Mouse (Mus musculus) heart, postnatal 0 days (tissue): Measurements from ENCODE around the gene Lhb. TPM values are rescaled to one million over a fixed set of nuclear protein-coding genes. Genes with fewer than 3 reads are reported as not detected.

Source experiments
- ATAC-seq: fragments of 200-750 bp; cut with Nextera tagmentation; 2 replicates; pipeline ENCODE4 v1.8.0; 2017; ENCODE audit warnings: low read depth, moderate number of reproducible peaks, moderate library complexity; ENCODE audit not compliant: insufficient read depth
- DNase-seq: peaks from one replicate; pipeline ENCODE4 v3.0.0-alpha.2; 2016; ENCODE audit warnings: low spot score
- H3K27ac ChIP-seq: fragments of 300-500 bp; sonication (generic); 2 replicates; pipeline ENCODE4 v1.5.1; 2014; ENCODE audit warnings: low read depth, mild to moderate bottlenecking
- H3K27me3 ChIP-seq: fragments of 300-500 bp; sonication (generic); 2 replicates; pipeline ENCODE4 v1.6.1; 2014; ENCODE audit warnings: low read length, mixed read lengths; ENCODE audit not compliant: control insufficient read depth, insufficient read depth
- H3K36me3 ChIP-seq: fragments of 300-500 bp; sonication (generic); replicated peaks from 2 replicates; pipeline ENCODE4 v1.6.1; 2014; ENCODE audit warnings: low read length, mixed read lengths; ENCODE audit not compliant: control insufficient read depth, insufficient read depth
- H3K4me1 ChIP-seq: fragments of 300-500 bp; sonication (generic); 2 replicates; pipeline ENCODE4 v1.6.1; 2014; ENCODE audit warnings: antibody characterized with exemption; ENCODE audit not compliant: control insufficient read depth, insufficient read depth
- H3K4me2 ChIP-seq: fragments of 300-500 bp; sonication (generic); 2 replicates; pipeline ENCODE4 v1.6.1; 2014; ENCODE audit warnings: low read depth, mild to moderate bottlenecking, low read length, moderate library complexity
- H3K4me3 ChIP-seq: fragments of 300-500 bp; sonication (generic); 2 replicates; pipeline ENCODE4 v1.5.1; 2014; ENCODE audit warnings: low read depth, low read length
- H3K9ac ChIP-seq: fragments of 300-500 bp; sonication (generic); replicated peaks from 2 replicates; pipeline ENCODE4 v1.6.1; 2014; ENCODE audit warnings: low read depth, low read length, mixed read lengths
- H3K9me3 ChIP-seq: fragments of 300-500 bp; sonication (generic); replicated peaks from 2 replicates; pipeline ENCODE4 v1.6.1; 2016; ENCODE audit warnings: low read length; ENCODE audit not compliant: control insufficient read depth
- CTCF ChIP-seq: IDR thresholded peaks from 2 replicates; pipeline ENCODE4 v1.5.1; 2016; ENCODE audit warnings: antibody characterized with exemption, control low read depth, low read depth
- EP300 ChIP-seq: IDR thresholded peaks from 2 replicates; pipeline ENCODE4 v1.6.1; 2016; ENCODE audit warnings: antibody characterized with exemption, low read depth
- WGBS: fragments of 180-500 bp; shearing (Covaris S2); extraction: QIAGEN DNeasy Blood & Tissue Kit; methylation state at CpG from one replicate; pipeline ENCODE4 v1.1.7; 2014; 5-methylcytosine and 5-hydroxymethylcytosine counted together
- polyA plus RNA-seq: library from polyadenylated mRNA; unstranded; fragments of >200 nt; fragmentation: Nextera tagmentation; extraction: Ambion mirVana; gene quantifications from 2 replicates; pipeline ENCODE4 v1.2.1, GENCODE M21; 2015
- total RNA-seq: library from RNA; depleted of rRNA; stranded (reverse); fragments of >200 nt; gene quantifications from 2 replicates; pipeline ENCODE4 v1.2.3, GENCODE M21; 2014; ENCODE audit warnings: low replicate concordance

Gene Lhb
- total and polyA plus RNA-seq, 2 experiments from 2014 or later: not detected

- Histone ChIP-seq H3K36me3 (peaks cover 79% of the 10 kb centered on the region), H3K4me1 (no peaks in the 10 kb centered on the region), H3K4me3 (no peak overlapping the region), H3K27me3 (no peaks in the 10 kb centered on the region), H3K9me3 (no peaks in the 10 kb centered on the region), H3K4me2 (no peak overlapping the region), H3K9ac (no peak overlapping the region), H3K27ac (no peak overlapping the region)
- DNase-seq (no peak), ATAC-seq (no peak)
- WGBS: 76% methylated on average over 22 of the region's 22 CpGs
- no peak for TF ChIP-seq EP300
Observed at GRCm38 (mm10) chr7:45443526-45444420, 23.2 kb downstream of the Lhb start.

DNA sequence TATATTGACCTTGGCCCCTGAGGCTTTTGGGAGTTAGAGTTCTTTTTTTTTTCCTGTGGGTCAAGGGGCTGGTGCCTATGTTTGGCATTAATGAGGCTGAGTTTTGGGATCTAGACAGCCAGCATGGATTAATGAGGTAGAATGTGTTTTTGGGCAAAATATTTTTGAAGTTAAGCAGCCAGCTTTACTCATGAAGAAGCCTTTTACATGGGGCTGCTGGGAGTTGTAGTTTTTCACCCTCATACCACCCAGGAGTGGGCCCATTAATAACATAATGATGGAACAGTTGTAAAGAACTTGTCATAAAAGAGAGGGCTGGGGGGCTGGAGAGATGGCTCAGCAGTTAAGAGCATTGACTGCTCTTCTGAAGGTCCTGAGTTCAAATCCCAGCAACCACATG is 26.0 kb downstream of the Lhb start:
- H3K4me2 ChIP-seq: no peak overlapping the region
- ATAC-seq: no peak
- peaks cover 70% of the 10 kb centered on the region for H3K36me3 ChIP-seq
- no peak overlapping the region for H3K27ac ChIP-seq
- no peaks in the 10 kb centered on the region for H3K9me3 ChIP-seq
- H3K4me1 ChIP-seq: no peaks in the 10 kb centered on the region
- H3K4me3 ChIP-seq: no peak overlapping the region
- no peak overlapping the region for H3K9ac ChIP-seq
- TF ChIP-seq EP300: no peak
- no peak for TF ChIP-seq CTCF
- DNase-seq: no peak
- no peaks in the 10 kb centered on the region for H3K27me3 ChIP-seq

DNA sequence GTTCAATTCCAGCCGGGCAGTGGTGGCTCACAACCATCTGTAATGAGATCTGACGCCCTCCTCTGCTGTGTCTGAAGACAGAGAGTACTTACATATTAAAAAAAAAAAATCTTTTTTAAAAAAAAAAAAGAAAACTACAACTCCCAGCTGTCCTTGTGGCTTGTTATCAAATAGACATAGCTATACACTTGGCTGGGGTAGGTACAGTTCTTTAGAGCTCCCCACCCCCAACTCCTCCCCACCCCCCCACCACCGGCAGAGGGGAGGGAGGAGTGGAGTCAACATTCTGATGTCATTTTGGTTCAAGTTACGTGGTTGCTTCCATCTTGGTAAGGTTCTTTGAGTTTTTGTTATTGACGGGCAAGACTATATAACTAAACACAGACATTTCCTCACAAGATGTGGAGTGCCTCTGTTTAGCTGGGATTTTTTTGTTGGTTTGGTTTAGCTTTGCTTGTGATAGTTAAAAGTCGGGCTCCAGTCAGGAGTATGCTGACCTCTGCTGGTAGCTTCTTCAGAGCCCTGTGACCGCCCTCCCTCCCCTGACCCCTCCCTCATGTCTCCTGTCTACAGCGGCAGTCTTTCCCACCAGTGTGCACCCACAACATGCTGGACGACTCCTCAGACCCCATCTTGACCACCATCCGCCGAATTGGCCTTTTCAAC is 26.8 kb downstream of the Lhb start:
- Histone ChIP-seq H3K4me3 (no peak overlapping the region), H3K36me3 (peaks cover 73% of the 10 kb centered on the region), H3K4me2 (no peak overlapping the region), H3K27me3 (no peaks in the 10 kb centered on the region), H3K9ac (0 out of 2 replicates have a peak overlapping the region, but pooled peaks have one; percentile 22), H3K9me3 (no peaks in the 10 kb centered on the region), H3K4me1 (no peaks in the 10 kb centered on the region), H3K27ac (no peak overlapping the region)
- ATAC-seq (peak; percentile 61), DNase-seq (peak; percentile 74)
- 31% methylated on average over 11 of the region's 11 CpGs for WGBS
- TF ChIP-seq CTCF (peak; percentile 58), EP300 (no peak)

- no peaks in the 10 kb centered on the region for H3K4me1 ChIP-seq
- no peak overlapping the region for H3K27ac ChIP-seq
- no peaks in the 10 kb centered on the region for H3K27me3 ChIP-seq
- DNase-seq: no peak
- no peak for ATAC-seq
- no peak overlapping the region for H3K4me2 ChIP-seq
- H3K9me3 ChIP-seq: no peaks in the 10 kb centered on the region
- H3K4me3 ChIP-seq: no peak overlapping the region
- 92% methylated on average over 1 of the region's 1 CpGs for WGBS
- peaks cover 71% of the 10 kb centered on the region for H3K36me3 ChIP-seq
- TF ChIP-seq CTCF: no peak
- no peak for TF ChIP-seq EP300
- no peak overlapping the region for H3K9ac ChIP-seq
Observed at GRCm38 (mm10) chr7:45449974-45450373, 29.4 kb downstream of the Lhb start.

GRCm38 (mm10) chr7:45451344-45451982 is 30.8 kb downstream of the Lhb start:
- Histone ChIP-seq H3K9me3 (no peaks in the 10 kb centered on the region), H3K36me3 (peaks cover 65% of the 10 kb centered on the region), H3K27ac (no peak overlapping the region), H3K4me1 (no peaks in the 10 kb centered on the region), H3K27me3 (no peaks in the 10 kb centered on the region), H3K9ac (no peak overlapping the region), H3K4me2 (no peak overlapping the region), H3K4me3 (no peak overlapping the region)
- DNase-seq: peak; percentile 74
- 56% methylated on average over 23 of the region's 23 CpGs for WGBS
- TF ChIP-seq EP300 (no peak), CTCF (peak; percentile 81)
- ATAC-seq: peak; percentile 76
